Comparison of ENCODE assay signal across 34 mouse cellular contexts in genomic region chr12:109738201-109738600, GRCm38 (mm10).
"Had no signal": no experiment of that assay in that cellular context is flagged by ENCODE, and none has a peak within 500 bp of the region (broad histone marks: within the 10 kb centered on the region; RNA-seq: fewer than 3 reads in every experiment).

No protein-coding gene starts in this region.

- H3K36me3 ChIP-seq: heart, embryonic 15.5 days had no signal

- DNase-seq: heart, postnatal 10 days; heart, postnatal 14 days; heart, postnatal 36 days; heart, postnatal 4 days; kidney, adult 11 months; kidney, adult 18-20 months; kidney, adult 2 months; kidney, adult 8-10 months; kidney, adult 9 months; kidney, postnatal 10 days; kidney, postnatal 14 days; kidney, postnatal 25 days; kidney, postnatal 36 days; kidney, postnatal 4 days; layer of hippocampus, adult 9-11 months had no signal

- ATAC-seq: hindbrain, embryonic 16.5 days; hindbrain, postnatal 0 days; inflammation-experienced regulatory T-cells, adult 6 months; intestine, embryonic 15.5 days; intestine, embryonic 16.5 days; intestine, postnatal 0 days had no signal

- H3K27ac ChIP-seq: heart, embryonic 10.5 days; heart, embryonic 13.5 days; heart, embryonic 15.5 days; hindbrain, embryonic 10.5 days; hindbrain, embryonic 12.5 days; hindbrain, embryonic 13.5 days; hindbrain, embryonic 14.5 days; hindbrain, embryonic 15.5 days; hindbrain, postnatal 0 days; intestine, embryonic 15.5 days; kidney, embryonic 15.5 days; kidney, postnatal 0 days; layer of hippocampus, adult 2 months had no signal

- H3K9me3 ChIP-seq: heart, embryonic 10.5 days; heart, embryonic 12.5 days; heart, embryonic 13.5 days; heart, embryonic 15.5 days; hindbrain, embryonic 10.5 days; hindbrain, embryonic 12.5 days; hindbrain, embryonic 13.5 days; hindbrain, embryonic 15.5 days; intestine, embryonic 15.5 days; kidney, embryonic 15.5 days had no signal

- H3K27me3 ChIP-seq: heart, embryonic 12.5 days; heart, embryonic 13.5 days; heart, embryonic 15.5 days; hindbrain, embryonic 12.5 days; hindbrain, embryonic 13.5 days; hindbrain, embryonic 15.5 days; intestine, embryonic 15.5 days; kidney, embryonic 15.5 days had no signal

- H3K4me2 ChIP-seq: heart, embryonic 11.5 days; heart, embryonic 12.5 days; heart, embryonic 13.5 days; heart, embryonic 15.5 days; hindbrain, embryonic 12.5 days; hindbrain, embryonic 13.5 days; hindbrain, embryonic 14.5 days; hindbrain, embryonic 15.5 days; intestine, embryonic 15.5 days; kidney, embryonic 15.5 days had no signal

- H3K4me1 ChIP-seq: heart, embryonic 10.5 days; heart, embryonic 12.5 days; heart, embryonic 13.5 days; heart, embryonic 15.5 days; hindbrain, embryonic 10.5 days; hindbrain, embryonic 12.5 days; hindbrain, embryonic 13.5 days; hindbrain, embryonic 15.5 days; intestine, embryonic 15.5 days; kidney, embryonic 15.5 days had no signal

- H3K4me3 ChIP-seq: heart, embryonic 10.5 days; heart, embryonic 12.5 days; heart, embryonic 13.5 days; heart, embryonic 15.5 days; hindbrain, embryonic 10.5 days; hindbrain, embryonic 12.5 days; hindbrain, embryonic 13.5 days; hindbrain, embryonic 15.5 days; intestine, embryonic 15.5 days; kidney, embryonic 15.5 days; layer of hippocampus, adult 2 months had no signal

- H3K9ac ChIP-seq: heart, embryonic 12.5 days; heart, embryonic 13.5 days; heart, embryonic 15.5 days; hindbrain, embryonic 12.5 days; hindbrain, embryonic 13.5 days; hindbrain, embryonic 14.5 days; hindbrain, embryonic 15.5 days; intestine, embryonic 15.5 days; kidney, embryonic 15.5 days had no signal
